Mouse (Mus musculus): ENCODE results near the gene Phactr1. TPM values are rescaled to one million over a fixed set of nuclear protein-coding genes. Genes with fewer than 3 reads are reported as not detected.

Gene Phactr1
- total RNA-seq, 2 experiments from 2014 or later = 11.2 to 12.2 TPM

- peak; percentile 30 for DNase-seq
Measured at GRCm38 (mm10) chr13:43132859-43133258, 452.4 kb downstream of the Phactr1 start.

GRCm38 (mm10) chr13:43133400-43133799, 453.0 kb downstream of the Phactr1 start:
- peak; percentile 33 for DNase-seq

DNA sequence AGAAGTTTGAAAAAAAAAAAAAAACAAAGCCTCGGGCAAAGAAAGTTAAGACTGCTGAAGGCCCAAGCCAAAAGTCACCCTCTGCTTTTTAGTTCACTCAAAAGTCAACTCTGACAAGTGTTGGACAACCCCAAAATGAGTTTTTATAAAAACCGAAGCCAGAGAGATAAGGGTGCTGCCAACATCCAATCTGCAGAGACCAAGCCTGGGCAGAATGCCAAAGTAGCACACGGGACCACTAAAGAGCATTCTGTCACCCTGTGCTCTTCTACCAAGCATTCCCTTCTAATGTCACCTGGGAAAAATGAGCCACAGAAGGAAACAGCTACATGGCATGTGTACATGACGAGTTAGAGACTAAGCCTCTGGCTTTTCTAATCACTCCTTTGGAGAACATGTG, 454.0 kb downstream of the Phactr1 start:
- peak; percentile 84 for DNase-seq

DNA sequence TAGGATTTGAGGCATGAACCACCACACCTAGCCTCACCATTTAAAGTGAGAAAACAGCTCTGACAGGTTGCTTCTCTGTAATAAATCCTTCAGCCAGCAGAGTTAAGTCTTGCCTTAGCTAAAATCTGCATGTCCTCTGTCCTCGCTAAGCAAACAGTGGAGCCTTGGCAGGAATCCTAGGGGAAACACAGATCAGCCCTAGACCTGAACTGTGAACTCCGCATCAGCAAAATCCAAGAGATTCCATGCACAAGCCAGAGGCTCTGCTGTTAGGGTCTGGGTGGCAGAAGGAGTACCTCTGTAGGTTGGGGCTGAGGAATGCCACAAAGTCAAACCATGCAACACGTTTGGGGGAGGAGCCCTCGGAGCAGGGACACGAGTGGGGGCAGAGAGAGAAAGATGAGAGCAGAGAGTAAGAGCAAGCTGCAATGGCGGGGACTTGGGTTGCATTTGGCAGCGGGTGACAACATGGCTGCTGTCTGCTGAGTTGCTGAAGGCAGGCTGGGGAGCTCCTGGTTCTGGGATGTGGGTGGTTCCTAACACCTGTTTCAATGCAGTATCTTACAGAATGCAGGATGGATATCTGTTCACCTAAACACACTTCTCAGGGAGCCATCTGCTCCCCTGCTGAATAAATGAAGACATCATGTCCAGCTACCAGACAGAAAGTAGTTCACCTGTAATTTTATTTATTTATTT, 464.4 kb downstream of the Phactr1 start:
- no peak for DNase-seq

DNA sequence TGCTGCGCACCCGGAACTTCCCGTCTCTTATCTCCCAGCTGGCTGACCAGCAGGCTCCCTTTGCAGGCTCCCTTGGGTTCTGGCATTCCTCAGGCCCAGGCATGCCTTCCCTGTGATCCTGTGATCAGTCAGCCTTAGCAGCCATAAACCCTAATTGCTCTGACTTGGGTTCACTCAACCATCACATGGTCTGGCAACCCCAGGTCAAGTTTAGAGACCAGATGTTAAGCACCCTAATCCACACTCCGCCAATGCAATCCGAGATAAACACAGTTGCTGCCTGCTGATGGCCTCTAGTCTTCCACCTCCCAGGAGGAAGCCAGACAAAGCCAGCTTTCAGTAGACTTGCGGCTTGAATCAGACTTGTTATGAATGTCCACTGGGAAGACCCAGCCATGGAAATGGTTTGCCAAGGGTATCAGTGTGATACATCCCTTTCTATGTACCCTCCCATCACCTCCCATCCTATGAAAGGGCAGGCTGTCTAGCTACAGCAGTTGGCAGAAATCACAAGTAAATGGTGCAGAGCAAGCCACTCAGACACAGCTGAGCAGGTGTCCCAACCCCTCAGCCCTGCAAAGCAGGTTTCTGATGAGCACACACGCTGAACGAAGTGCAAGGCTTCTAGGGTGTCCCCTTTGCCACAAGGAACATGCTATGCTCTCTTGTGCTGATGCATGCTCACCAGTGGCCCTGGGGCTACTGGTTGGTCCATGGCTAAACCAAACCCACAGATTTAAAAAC, 466.3 kb downstream of the Phactr1 start:
- DNase-seq = no peak

- no peak for DNase-seq
Measured at GRCm38 (mm10) chr13:43148692-43149091, 468.3 kb downstream of the Phactr1 start.

GRCm38 (mm10) chr13:43149661-43150060, 469.2 kb downstream of the Phactr1 start:
- DNase-seq = no peak

GRCm38 (mm10) chr13:43152005-43152520, 471.6 kb downstream of the Phactr1 start:
- no peak for DNase-seq

GRCm38 (mm10) chr13:43157370-43157769, 476.9 kb downstream of the Phactr1 start:
- DNase-seq = no peak

DNA sequence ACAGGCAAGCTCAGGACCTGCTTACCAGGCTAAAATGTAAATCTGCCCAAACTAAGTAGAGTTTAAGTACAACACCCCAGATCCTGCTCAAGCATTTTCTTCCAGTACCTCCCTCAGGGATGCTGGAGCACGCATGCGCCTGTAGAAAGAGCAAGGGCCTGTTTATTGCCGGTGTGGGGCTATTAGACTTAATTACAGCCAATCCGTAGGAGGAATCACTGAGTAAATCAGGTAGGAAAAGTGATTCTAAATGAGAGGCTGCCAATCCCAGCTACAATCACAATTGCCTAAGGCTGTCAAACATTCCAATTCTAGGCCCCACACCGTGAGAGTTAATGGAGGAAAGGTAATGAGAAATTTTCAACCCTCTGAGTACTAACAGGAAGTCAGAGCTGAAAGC, 477.9 kb downstream of the Phactr1 start:
- DNase-seq = no peak

DNA sequence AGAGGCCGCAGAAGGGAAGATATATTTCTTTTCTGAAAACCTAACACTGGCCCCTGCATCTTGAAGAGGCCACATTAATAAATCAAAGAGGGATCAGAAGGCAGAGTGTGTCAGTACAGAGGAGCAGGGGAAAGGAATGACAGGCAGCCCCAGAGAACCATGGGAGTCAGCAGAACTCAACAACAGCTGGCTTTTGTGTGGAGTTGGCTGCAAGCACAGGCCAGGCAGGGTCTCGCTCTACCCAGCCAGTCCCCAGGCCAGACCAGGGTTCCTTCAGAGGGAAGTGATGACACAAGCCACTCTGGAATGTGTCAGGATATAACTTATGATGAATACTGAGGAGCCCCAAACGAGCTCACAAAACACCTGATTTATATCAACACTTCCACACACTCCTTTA, 479.0 kb downstream of the Phactr1 start:
- DNase-seq = peak; percentile 57

DNA sequence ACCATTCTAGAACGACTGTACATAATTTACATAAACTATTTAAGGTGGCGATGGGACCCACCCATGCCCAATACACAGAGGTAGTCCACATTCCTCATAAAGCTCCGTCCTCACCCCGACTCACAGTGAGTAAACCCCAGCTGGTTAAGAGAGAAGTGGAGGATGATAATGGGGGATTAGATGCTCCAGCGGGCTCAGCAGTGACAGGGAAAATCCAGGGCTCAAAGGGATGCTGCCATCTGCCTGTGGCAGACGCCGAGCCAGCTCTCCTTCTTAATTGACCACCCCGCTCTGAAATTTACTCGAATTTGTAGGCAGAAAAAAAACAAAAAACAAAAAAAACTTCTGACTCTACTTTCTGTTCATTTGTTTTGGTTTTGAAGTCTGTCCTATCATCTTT, 487.3 kb downstream of the Phactr1 start:
- DNase-seq = no peak

DNA sequence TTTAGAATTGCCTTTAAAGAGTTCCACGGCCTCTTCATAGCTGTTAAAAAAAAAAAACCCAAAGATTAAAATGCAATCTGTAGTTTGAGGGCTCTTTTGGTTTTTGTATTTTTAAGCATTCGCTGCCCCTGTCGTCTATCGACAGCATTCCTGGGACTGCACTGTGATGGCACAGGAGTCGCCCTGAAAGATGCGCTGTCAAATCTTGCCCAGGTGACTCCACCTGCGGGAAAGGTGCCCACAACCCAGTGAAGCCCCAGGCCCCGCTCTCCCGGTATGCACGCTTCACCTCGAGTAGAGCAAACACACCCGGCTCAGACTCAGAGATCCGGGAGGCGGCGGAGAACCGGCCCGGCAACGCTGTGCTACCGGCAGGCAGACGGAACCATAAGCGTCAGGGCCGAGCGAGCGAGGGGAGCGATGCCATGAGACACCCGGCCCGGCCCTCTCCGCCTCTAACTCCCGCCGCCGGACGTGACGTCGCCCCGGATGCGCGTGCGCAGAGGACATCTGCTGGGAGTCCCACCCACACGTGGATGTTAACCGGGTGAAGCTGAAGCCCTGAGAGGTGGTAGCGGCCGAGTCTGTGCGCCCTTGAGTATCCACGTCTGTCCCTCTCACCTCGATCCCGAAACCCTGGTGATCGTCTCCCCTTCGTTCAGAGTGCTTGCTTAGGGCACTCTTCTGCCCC, 490.7 kb downstream of the Phactr1 start, which contains the start of gene Tbc1d7:
Tbc1d7 (minus strand) TSS at position 482 of the 691 bp plus-strand sequence.
- peak; percentile 99 for DNase-seq

GRCm38 (mm10) chr13:43172036-43172713, 491.8 kb downstream of the Phactr1 start:
- peak; percentile 42 for DNase-seq

- peak; percentile 88 for DNase-seq
Measured at GRCm38 (mm10) chr13:43173262-43173661, 492.8 kb downstream of the Phactr1 start.

DNA sequence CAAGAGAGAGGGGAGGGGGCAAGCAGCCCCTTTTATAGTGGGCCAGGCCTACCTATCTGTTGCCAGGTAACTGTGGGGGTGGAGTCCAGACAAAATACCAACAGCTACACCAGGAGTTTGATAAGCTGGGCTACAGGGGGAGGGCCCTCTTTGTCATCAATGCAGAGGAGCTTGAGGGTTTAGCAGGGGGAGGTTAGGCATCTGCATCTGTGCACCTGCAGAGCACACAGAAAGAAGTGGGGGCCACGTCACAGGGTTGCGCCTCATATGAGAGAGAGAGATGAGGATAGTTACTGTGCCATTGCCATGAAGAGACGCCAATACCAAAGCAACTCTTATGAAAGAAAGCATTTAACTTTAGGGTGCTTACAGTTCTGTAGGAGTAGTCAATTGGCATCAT, 496.3 kb downstream of the Phactr1 start:
- no peak for DNase-seq

DNA sequence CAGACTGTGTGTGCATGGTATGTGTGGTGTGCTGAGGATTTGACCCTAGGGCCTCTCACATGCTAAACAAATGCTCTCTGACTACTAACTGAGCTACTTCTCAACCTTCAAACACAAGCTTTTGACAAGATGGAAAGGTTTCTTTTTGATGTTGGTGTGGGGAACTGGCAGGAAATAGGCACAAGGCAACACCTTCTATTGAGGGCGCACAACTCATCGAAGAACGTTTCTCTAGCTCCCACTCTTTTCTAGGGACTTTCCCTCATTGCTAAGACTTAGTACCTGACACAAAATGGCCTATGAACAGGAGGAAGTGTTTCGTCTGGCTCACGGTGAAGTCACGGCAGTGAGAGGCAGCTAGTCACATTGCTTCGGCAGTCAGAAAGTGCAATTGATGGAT, 496.9 kb downstream of the Phactr1 start:
- DNase-seq = no peak

- DNase-seq = no peak
Measured at GRCm38 (mm10) chr13:43181104-43181503, 500.7 kb downstream of the Phactr1 start.

DNA sequence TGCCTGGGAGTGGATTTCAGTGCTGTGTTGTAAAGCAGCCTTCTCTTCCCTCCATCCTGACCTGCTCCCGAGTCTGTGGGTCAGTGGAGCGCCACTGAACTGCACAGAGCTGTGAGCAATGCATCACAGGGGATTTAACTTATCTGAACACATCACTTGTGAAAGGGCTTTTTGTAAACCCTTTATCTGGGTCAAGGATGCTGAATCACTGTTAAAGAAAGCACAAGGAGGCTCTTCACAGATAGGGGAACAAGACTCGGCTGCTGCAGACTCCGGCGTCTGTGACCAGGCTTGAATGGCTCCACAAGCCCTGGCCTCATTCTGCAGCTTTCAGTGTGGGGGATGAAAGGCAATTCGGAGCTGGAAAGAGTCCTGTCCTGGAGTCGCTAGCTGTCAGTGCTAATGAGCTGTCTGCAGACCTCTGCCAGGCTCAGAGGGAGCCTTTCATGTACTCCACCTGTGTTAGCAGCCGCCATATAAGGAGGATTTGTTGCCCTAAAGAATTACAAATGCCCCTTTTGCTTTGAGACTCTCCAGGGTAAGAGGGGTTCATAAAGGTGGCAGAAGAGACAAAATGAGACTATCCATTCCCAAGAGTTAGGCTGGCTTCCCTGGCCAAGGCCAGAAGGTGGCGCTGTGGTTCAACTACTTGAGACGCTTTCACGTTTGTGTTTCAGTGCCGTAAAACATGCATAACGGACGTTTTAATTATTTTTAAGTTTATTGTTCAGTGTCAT, 502.2 kb downstream of the Phactr1 start:
- peak; percentile 89 for DNase-seq

DNA sequence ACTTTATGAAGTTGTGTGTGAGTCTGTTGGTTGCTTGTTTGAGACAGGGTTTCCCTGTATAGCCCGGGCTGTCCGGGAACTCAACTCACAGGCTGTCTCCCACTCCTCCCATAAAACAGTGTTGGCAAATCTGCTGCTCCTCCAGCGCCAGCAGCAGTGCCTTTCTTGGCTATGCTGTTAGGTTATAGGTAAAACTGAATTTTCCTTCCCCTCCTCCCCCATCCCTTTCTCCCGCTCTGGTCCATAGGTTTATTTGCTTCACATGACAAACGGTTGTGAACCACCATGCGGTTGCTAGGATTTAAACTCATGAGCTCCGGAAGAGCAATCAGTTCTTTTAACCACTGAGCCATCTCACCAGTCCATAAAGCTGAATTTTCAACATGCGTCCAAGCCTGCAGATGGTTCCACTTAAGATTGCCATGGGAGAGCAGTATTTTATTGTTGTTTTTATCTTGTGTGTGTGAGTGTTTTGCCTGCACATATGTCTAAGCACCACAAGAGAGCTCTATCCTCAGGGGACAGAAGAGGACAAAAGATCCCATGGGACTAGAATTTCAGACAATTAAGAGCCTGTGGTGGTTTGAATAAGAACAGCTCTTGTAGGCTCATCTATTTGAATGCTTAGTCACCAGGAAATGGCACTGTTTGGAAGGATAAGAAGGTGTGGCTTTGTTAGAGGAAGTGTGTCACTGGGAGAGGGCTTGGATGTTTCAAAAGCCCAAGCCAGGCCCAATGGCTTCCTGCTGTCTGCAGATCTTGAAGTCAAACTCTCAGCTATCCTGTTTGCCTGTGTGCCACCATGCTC, 503.0 kb downstream of the Phactr1 start:
- DNase-seq = no peak

DNA sequence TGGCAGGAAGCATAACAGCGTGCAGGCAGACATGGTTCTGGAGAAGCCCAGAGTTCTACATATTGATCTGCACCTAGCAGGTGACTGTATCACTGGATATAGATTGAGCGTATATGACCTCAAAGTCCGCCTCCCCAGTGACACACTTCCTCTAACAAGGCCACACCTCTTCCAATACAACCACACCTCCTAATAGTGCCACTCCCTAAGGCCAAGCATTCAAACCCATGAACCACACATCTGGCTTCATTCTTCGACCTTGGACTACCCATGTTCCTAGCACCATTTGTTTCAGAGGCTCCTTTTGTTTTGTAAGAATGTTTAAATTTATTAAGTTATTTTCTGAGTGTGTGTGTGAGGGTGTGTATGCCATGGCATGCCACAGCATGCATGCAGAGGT, 507.3 kb downstream of the Phactr1 start:
- no peak for DNase-seq
